Mouse (Mus musculus) lung, embryonic 16.5 days (tissue): Measurements from ENCODE around the gene Zfp408. TPM values are rescaled to one million over a fixed set of nuclear protein-coding genes. Genes with fewer than 3 reads are reported as not detected.

Source experiments
- ATAC-seq: fragments of 200-750 bp; cut with Nextera tagmentation; 2 replicates; pipeline ENCODE4 v1.8.0; 2017; ENCODE audit warnings: low read depth, mild to moderate bottlenecking, moderate library complexity
- H3K27ac ChIP-seq: fragments of 300-500 bp; sonication (generic); 2 replicates; pipeline ENCODE4 v1.5.1; 2014; ENCODE audit warnings: mild to moderate bottlenecking, control low read depth, low read length
- H3K27me3 ChIP-seq: fragments of 300-500 bp; sonication (generic); 2 replicates; pipeline ENCODE4 v1.6.1; 2014; ENCODE audit warnings: low read depth, low read length, mixed read lengths; ENCODE audit not compliant: control insufficient read depth, insufficient read depth
- H3K36me3 ChIP-seq: fragments of 300-500 bp; sonication (generic); 2 replicates; pipeline ENCODE4 v1.6.1; 2014; ENCODE audit warnings: low read length; ENCODE audit not compliant: control insufficient read depth, insufficient read depth
- H3K4me1 ChIP-seq: fragments of 300-500 bp; sonication (generic); replicated peaks from 2 replicates; pipeline ENCODE4 v1.6.1; 2014; ENCODE audit warnings: low read length, mixed read lengths; ENCODE audit not compliant: control insufficient read depth, insufficient read depth
- H3K4me2 ChIP-seq: fragments of 300-500 bp; sonication (generic); 2 replicates; pipeline ENCODE4 v1.6.1; 2014; ENCODE audit warnings: low read depth, low read length, control low read depth
- H3K4me3 ChIP-seq: fragments of 300-500 bp; sonication (generic); 2 replicates; pipeline ENCODE4 v1.5.1; 2014; ENCODE audit warnings: mild to moderate bottlenecking, low read length, control low read depth
- H3K9ac ChIP-seq: fragments of 300-500 bp; sonication (generic); 2 replicates; pipeline ENCODE4 v1.6.1; 2014; ENCODE audit warnings: low read length, control low read depth
- H3K9me3 ChIP-seq: fragments of 300-500 bp; sonication (generic); 2 replicates; pipeline ENCODE4 v1.6.1; 2016; ENCODE audit warnings: low read length; ENCODE audit not compliant: control insufficient read depth
- WGBS: fragments of 180-500 bp; shearing (Covaris S2); extraction: QIAGEN DNeasy Blood & Tissue Kit; methylation state at CpG from one replicate; pipeline ENCODE4 v1.1.7; 2014; 5-methylcytosine and 5-hydroxymethylcytosine counted together
- polyA plus RNA-seq: library from polyadenylated mRNA; unstranded; fragments of >200 nt; fragmentation: Nextera tagmentation; extraction: Ambion mirVana; gene quantifications from 2 replicates; pipeline ENCODE4 v1.2.1, GENCODE M21; 2015

The Zfp408 gene
- polyA plus RNA-seq, 1 experiment from 2014 or later = 8.4 TPM

DNA sequence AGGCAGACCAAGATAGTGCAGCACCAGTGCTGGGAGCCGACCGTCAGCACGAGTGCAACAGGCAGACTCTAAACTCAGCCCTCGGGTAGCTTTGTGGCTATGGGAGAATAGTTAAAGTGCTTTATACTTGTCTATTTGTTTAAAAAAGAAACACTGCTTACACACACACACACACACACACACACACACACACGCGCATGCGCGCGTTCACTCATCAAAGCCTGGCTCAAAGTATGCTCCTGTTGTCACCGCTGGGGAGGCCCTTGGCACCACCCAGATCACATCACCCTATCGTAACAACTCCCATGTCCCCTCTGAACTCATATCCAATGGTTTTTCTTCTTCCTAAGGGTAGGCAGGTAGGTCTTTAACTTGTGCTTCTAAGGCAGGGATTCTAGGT lies 5.6 kb downstream of the Zfp408 start:
- ATAC-seq = no peak
- Histone ChIP-seq H3K27ac (no peak overlapping the region), H3K4me1 (0 out of 2 replicates have a peak, but pooled peaks cover 5% of the 10 kb centered on the region), H3K4me2 (no peak overlapping the region), H3K9ac (no peak overlapping the region), H3K4me3 (no peak overlapping the region), H3K9me3 (no peaks in the 10 kb centered on the region), H3K27me3 (no peaks in the 10 kb centered on the region), H3K36me3 (peaks cover 37% of the 10 kb centered on the region)
- 90% methylated on average over 11 of the region's 11 CpGs for WGBS

DNA sequence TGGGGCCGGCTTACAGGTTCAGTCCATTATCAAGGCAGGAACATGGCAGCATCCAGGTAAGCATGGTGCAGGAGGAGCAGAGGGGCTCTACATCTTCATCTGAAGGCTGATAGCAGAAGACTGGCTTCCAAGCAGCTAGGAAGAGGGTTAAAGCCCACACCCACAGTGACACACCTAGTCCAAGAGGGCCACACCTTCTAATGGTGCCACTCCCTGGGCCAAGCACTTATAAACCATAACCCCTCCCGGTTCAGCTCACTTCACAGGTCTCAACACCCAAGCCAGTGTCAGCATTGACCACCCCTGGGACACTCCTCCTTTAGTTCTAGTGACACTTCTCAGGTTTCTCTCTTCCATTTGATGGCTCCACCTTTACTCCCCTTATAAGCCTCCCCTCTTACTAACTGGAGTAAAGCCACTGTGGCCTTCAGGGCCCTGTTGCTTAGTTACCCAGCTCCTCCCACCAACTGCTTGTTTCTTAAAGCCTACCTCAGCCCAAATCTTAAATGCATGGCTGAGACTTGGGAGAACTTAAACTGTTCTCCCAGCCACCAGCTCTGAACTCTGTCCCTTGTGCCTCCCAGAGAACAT lies 6.7 kb downstream of the Zfp408 start:
- Histone ChIP-seq H3K4me3 (no peak overlapping the region), H3K9me3 (no peaks in the 10 kb centered on the region), H3K27ac (no peak overlapping the region), H3K4me1 (no peaks in the 10 kb centered on the region), H3K9ac (no peak overlapping the region), H3K4me2 (no peak overlapping the region), H3K27me3 (no peaks in the 10 kb centered on the region), H3K36me3 (peaks cover 37% of the 10 kb centered on the region)
- no peak for ATAC-seq
- WGBS = 85% methylated on average over 2 of the region's 2 CpGs

DNA sequence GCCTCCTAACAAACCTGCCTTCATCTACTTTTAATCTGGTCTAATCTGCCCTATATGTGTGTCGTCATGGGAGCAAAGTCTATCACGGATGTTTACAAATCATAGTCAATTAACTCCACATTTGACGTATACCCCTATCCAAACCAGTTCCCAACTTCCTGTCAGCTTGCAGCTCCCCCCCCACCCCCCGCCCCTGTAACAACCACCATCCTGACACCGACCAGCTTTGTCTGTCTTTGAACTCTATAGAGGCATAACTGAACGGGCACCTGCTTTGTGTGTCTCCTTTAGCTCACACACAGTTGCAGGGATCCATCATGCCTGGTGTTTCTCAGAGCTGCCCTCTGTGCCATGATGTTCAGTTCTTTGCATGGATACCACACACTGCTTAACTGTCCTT lies 10.7 kb downstream of the Zfp408 start:
- 57% methylated on average over 6 of the region's 6 CpGs for WGBS
- no peak for ATAC-seq
- Histone ChIP-seq H3K27ac (no peak overlapping the region), H3K4me2 (no peak overlapping the region), H3K4me3 (no peak overlapping the region), H3K36me3 (peaks cover 2% of the 10 kb centered on the region; the same call in 1 of the 2 replicates), H3K4me1 (no peaks in the 10 kb centered on the region), H3K9me3 (no peaks in the 10 kb centered on the region), H3K27me3 (no peaks in the 10 kb centered on the region), H3K9ac (no peak overlapping the region)

GRCm38 (mm10) chr2:91636727-91637338 lies 12.8 kb downstream of the Zfp408 start:
- Histone ChIP-seq H3K9me3 (no peaks in the 10 kb centered on the region), H3K4me3 (no peak overlapping the region), H3K27ac (no peak overlapping the region), H3K4me1 (no peaks in the 10 kb centered on the region), H3K27me3 (no peaks in the 10 kb centered on the region), H3K9ac (no peak overlapping the region), H3K36me3 (no peaks in the 10 kb centered on the region), H3K4me2 (no peak overlapping the region)
- ATAC-seq = peak; percentile 51; the same call in 1 of the 2 replicates
- WGBS = 43% methylated on average over 5 of the region's 5 CpGs

DNA sequence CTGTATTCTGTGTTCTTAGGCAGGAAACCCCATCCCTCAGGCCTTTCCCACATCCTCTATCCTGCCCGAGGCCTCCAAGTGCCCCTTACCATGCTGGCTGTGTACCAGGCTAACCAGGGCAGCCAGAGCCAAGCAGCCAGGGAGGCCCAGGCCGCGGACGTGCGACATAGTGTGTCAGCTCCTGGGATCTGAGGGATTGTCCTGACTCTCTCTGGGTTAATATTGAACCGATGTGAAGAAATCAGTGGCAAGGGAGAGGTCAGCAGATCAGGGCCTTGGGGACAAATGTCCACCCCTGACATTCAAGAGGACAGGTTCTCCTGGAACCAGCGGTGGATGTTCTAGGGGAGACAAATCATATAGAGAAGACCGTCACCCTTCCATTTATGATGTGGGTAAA lies 13.4 kb downstream of the Zfp408 start, which contains the start of gene F2:
Gene F2 (minus strand): TSS at position 186 of the 400 bp plus-strand sequence.
- no peak within 1 kb of the TSS for H3K9ac ChIP-seq
- WGBS = 79% methylated on average over 8 of the region's 8 CpGs
- ATAC-seq = no peak
- H3K27me3 ChIP-seq = no peaks in the 10 kb centered on the region
- H3K4me2 ChIP-seq = no peak within 1 kb of the TSS
- H3K4me1 ChIP-seq = no peaks in the 10 kb centered on the region
- no peaks in the 10 kb centered on the region for H3K9me3 ChIP-seq
- no peaks in the 10 kb centered on the region for H3K36me3 ChIP-seq
- no peak within 1 kb of the TSS for H3K4me3 ChIP-seq
- no peak within 1 kb of the TSS for H3K27ac ChIP-seq

DNA sequence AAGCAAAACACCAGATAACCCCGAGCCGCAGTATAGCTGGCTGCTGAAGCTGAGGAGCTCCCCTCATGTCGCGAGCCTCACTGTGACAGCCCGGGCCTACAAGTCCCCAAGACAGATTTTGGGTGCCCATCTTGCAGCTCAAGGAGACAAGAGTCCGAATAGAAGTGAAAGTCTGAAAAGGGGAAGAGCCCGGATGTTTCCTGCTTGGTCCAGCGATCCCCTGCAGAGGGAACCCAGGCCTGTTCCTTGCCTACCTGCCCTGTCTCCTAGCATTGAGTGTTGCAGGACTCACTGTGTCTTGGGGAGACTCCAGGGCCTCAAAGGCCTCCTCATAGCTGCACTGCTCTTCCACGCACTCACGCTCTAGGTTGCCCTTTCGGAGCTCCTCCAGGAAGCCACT lies 14.1 kb downstream of the Zfp408 start:
- no peak for ATAC-seq
- Histone ChIP-seq H3K4me3 (no peak overlapping the region), H3K9ac (no peak overlapping the region)

DNA sequence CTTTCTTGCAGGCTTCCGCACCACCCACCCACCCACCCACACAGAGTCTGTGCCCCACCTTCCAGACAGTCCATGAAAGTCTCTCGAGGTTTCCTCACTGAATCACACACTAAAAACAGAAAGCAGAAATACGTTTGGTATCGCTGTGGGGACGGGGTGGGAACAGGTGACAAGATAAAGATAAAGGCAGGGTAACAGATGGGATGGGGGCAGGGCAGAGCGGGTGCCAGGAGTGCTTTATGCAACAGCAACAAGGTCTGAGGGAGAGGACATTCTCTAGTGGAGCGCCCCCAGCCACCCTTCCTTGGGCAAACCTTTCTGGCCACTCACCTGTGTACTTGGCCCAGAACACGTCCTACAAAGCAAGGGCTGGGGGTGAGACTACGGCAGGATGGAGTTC lies 14.8 kb downstream of the Zfp408 start:
- Histone ChIP-seq H3K27ac (no peak overlapping the region), H3K9me3 (no peaks in the 10 kb centered on the region), H3K4me1 (no peaks in the 10 kb centered on the region), H3K27me3 (no peaks in the 10 kb centered on the region), H3K9ac (no peak overlapping the region), H3K4me2 (no peak overlapping the region), H3K36me3 (no peaks in the 10 kb centered on the region), H3K4me3 (no peak overlapping the region)
- WGBS = 74% methylated on average over 9 of the region's 9 CpGs
- no peak for ATAC-seq

More for the DNA sequence above, 14.1 kb downstream of the Zfp408 start:
- 81% methylated on average over 11 of the region's 11 CpGs for WGBS
- Histone ChIP-seq H3K9me3 (no peaks in the 10 kb centered on the region), H3K27ac (no peak overlapping the region), H3K36me3 (no peaks in the 10 kb centered on the region), H3K4me2 (no peak overlapping the region), H3K4me1 (no peaks in the 10 kb centered on the region), H3K27me3 (no peaks in the 10 kb centered on the region)

DNA sequence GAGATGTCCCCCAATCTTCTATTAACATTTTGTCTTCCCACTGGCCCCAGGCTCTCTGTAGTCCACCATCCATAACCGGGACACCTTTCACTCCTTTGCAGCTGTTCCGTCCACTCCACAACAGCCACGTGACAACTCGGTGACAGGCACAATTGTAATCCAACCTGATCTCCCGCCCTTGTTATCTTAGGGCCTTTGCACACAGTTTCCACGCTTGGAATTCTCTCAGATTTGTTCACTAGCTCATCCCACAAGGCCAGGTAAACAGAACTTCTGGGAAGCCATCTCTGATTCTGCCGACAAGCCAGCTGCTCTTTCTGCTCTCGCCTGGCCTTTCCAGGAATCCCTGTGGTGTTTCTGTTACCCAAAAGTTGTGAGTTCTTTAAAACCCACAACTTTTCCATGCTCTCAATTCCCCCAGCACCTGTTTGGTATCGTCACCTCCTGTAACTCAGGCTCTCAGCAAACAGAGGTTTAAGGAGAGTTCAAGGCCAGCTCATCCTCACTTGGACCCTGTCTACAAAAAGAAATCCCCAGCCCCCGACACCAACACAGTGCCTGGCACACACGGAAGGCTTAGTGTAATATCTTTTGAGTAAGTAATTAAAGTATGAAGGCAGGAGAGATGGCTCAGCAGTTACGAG lies 16.1 kb downstream of the Zfp408 start:
- Histone ChIP-seq H3K9me3 (no peaks in the 10 kb centered on the region), H3K4me2 (no peak overlapping the region), H3K27me3 (no peaks in the 10 kb centered on the region), H3K4me3 (no peak overlapping the region), H3K27ac (no peak overlapping the region), H3K4me1 (no peaks in the 10 kb centered on the region), H3K9ac (no peak overlapping the region), H3K36me3 (no peaks in the 10 kb centered on the region)
- no peak for ATAC-seq
- 60% methylated on average over 12 of the region's 12 CpGs for WGBS

- 58% methylated on average over 5 of the region's 5 CpGs for WGBS
- no peak overlapping the region for H3K9ac ChIP-seq
- no peaks in the 10 kb centered on the region for H3K4me1 ChIP-seq
- H3K27me3 ChIP-seq = no peaks in the 10 kb centered on the region
- H3K27ac ChIP-seq = no peak overlapping the region
- no peak for ATAC-seq
- H3K9me3 ChIP-seq = no peaks in the 10 kb centered on the region
- no peaks in the 10 kb centered on the region for H3K36me3 ChIP-seq
- H3K4me2 ChIP-seq = no peak overlapping the region
- H3K4me3 ChIP-seq = no peak overlapping the region
These were observed 17.3 kb downstream of the Zfp408 start for GRCm38 (mm10) chr2:91632316-91632715.
